Mouse (Mus musculus) hindbrain, postnatal 0 days (tissue): ENCODE measurements around the gene Tbx19. TPM values are rescaled to one million over a fixed set of nuclear protein-coding genes. Genes with fewer than 3 reads are reported as not detected.

Experiments used
- ATAC-seq: fragments of 200-750 bp; cut with Nextera tagmentation; 2 replicates; pipeline ENCODE4 v1.8.0; 2017; ENCODE audit warnings: mild to moderate bottlenecking, moderate TSS enrichment, moderate library complexity
- DNase-seq: peaks from one replicate; pipeline ENCODE4 v3.0.0-alpha.2; 2015; ENCODE audit warnings: low spot score
- H3K27ac ChIP-seq: fragments of 300-500 bp; sonication (generic); 2 replicates; pipeline ENCODE4 v1.5.1; 2014; ENCODE audit warnings: mild to moderate bottlenecking
- H3K27me3 ChIP-seq: fragments of 300-500 bp; sonication (generic); 2 replicates; pipeline ENCODE4 v1.6.1; 2014; ENCODE audit warnings: low read length, mixed read lengths; ENCODE audit not compliant: insufficient read depth
- H3K36me3 ChIP-seq: fragments of 300-500 bp; sonication (generic); 2 replicates; pipeline ENCODE4 v1.6.1; 2014; ENCODE audit warnings: low read length, mixed read lengths; ENCODE audit not compliant: insufficient read depth
- H3K4me1 ChIP-seq: fragments of 300-500 bp; sonication (generic); 2 replicates; pipeline ENCODE4 v1.6.1; 2014; ENCODE audit warnings: antibody characterized with exemption, low read length, mixed read lengths; ENCODE audit not compliant: insufficient read depth
- H3K4me2 ChIP-seq: fragments of 300-500 bp; sonication (generic); 2 replicates; pipeline ENCODE4 v1.6.1; 2014; ENCODE audit warnings: low read depth, mild to moderate bottlenecking, low read length, moderate library complexity, mixed read lengths
- H3K4me3 ChIP-seq: fragments of 300-500 bp; sonication (generic); 2 replicates; pipeline ENCODE4 v1.5.1; 2014; ENCODE audit warnings: low read length
- H3K9ac ChIP-seq: fragments of 300-500 bp; sonication (generic); replicated peaks from 2 replicates; pipeline ENCODE4 v1.6.1; 2014; ENCODE audit warnings: mild to moderate bottlenecking, low read length, moderate library complexity, mixed read lengths
- H3K9me3 ChIP-seq: fragments of 300-500 bp; sonication (generic); 2 replicates; pipeline ENCODE4 v1.6.1; 2016; ENCODE audit warnings: low read length, mixed read lengths
- CTCF ChIP-seq: IDR thresholded peaks from 2 replicates; pipeline ENCODE4 v1.5.1; 2016; ENCODE audit warnings: antibody characterized with exemption, control low read depth, low read depth
- WGBS: fragments of 180-500 bp; shearing (Covaris S2); extraction: QIAGEN DNeasy Blood & Tissue Kit; methylation state at CpG from one replicate; pipeline ENCODE4 v1.1.7; 2014; 5-methylcytosine and 5-hydroxymethylcytosine counted together
- polyA plus RNA-seq: library from polyadenylated mRNA; unstranded; fragments of >200 nt; fragmentation: Nextera tagmentation; extraction: Ambion mirVana; gene quantifications from 2 replicates; pipeline ENCODE4 v1.2.1, GENCODE M21; 2015
- total RNA-seq: library from RNA; depleted of rRNA; stranded (reverse); fragments of >200 nt; gene quantifications from 2 replicates; pipeline ENCODE4 v1.2.3, GENCODE M21; 2014

Gene Tbx19
- total and polyA plus RNA-seq, 2 experiments from 2014 or later, result not detected

- DNase-seq (no peak), ATAC-seq (0 out of 2 replicates have a peak, but pooled peaks have one; percentile 19)
- Histone ChIP-seq H3K4me2 (no peak overlapping the region), H3K4me1 (no peaks in the 10 kb centered on the region), H3K9ac (no peak overlapping the region), H3K4me3 (no peak overlapping the region), H3K27me3 (no peaks in the 10 kb centered on the region), H3K27ac (no peak overlapping the region), H3K36me3 (no peaks in the 10 kb centered on the region), H3K9me3 (no peaks in the 10 kb centered on the region)
- no peak for TF ChIP-seq CTCF
- 75% methylated on average over 12 of the region's 12 CpGs for WGBS
Observed at GRCm38 (mm10) chr1:165186491-165186890, 25.9 kb upstream of the Tbx19 start.

- H3K4me3 ChIP-seq, result no peak overlapping the region
- H3K27ac ChIP-seq, result no peak overlapping the region
- DNase-seq (no peak), ATAC-seq (no peak)
- no peak for TF ChIP-seq CTCF
- H3K36me3 ChIP-seq, result no peaks in the 10 kb centered on the region
- no peaks in the 10 kb centered on the region for H3K9me3 ChIP-seq
- no peak overlapping the region for H3K4me2 ChIP-seq
- WGBS, result 55% methylated on average over 7 of the region's 7 CpGs
- H3K4me1 ChIP-seq, result no peaks in the 10 kb centered on the region
- no peaks in the 10 kb centered on the region for H3K27me3 ChIP-seq
- H3K9ac ChIP-seq, result no peak overlapping the region
Observed at GRCm38 (mm10) chr1:165185116-165185515, 24.5 kb upstream of the Tbx19 start.

GRCm38 (mm10) chr1:165184178-165184577 lies 23.6 kb upstream of the Tbx19 start:
- Histone ChIP-seq H3K9ac (no peak overlapping the region), H3K36me3 (no peaks in the 10 kb centered on the region), H3K27me3 (no peaks in the 10 kb centered on the region), H3K9me3 (no peaks in the 10 kb centered on the region), H3K4me1 (no peaks in the 10 kb centered on the region), H3K27ac (no peak overlapping the region), H3K4me2 (no peak overlapping the region), H3K4me3 (no peak overlapping the region)
- no peak for ATAC-seq
- DNase-seq, result no peak
- 90% methylated on average over 3 of the region's 3 CpGs for WGBS
- no peak for TF ChIP-seq CTCF

- TF ChIP-seq CTCF, result no peak
- Histone ChIP-seq H3K27ac (no peak overlapping the region), H3K36me3 (no peaks in the 10 kb centered on the region), H3K4me3 (no peak overlapping the region), H3K27me3 (no peaks in the 10 kb centered on the region), H3K9me3 (no peaks in the 10 kb centered on the region), H3K4me1 (no peaks in the 10 kb centered on the region), H3K9ac (no peak overlapping the region), H3K4me2 (no peak overlapping the region)
- DNase-seq, result no peak
- 77% methylated on average over 6 of the region's 6 CpGs for WGBS
- ATAC-seq, result no peak
Observed at GRCm38 (mm10) chr1:165183400-165183799, 22.8 kb upstream of the Tbx19 start.

- no peaks in the 10 kb centered on the region for H3K36me3 ChIP-seq
- ATAC-seq (no peak), DNase-seq (no peak)
- H3K4me2 ChIP-seq, result no peak overlapping the region
- no peaks in the 10 kb centered on the region for H3K9me3 ChIP-seq
- TF ChIP-seq CTCF, result no peak
- no peaks in the 10 kb centered on the region for H3K27me3 ChIP-seq
- H3K4me3 ChIP-seq, result no peak overlapping the region
- 77% methylated on average over 5 of the region's 5 CpGs for WGBS
- H3K27ac ChIP-seq, result no peak overlapping the region
- no peaks in the 10 kb centered on the region for H3K4me1 ChIP-seq
- H3K9ac ChIP-seq, result no peak overlapping the region
Observed at GRCm38 (mm10) chr1:165179321-165179720, 18.7 kb upstream of the Tbx19 start.

GRCm38 (mm10) chr1:165178075-165178474 lies 17.5 kb upstream of the Tbx19 start:
- H3K9ac ChIP-seq, result no peak overlapping the region
- WGBS, result 71% methylated on average over 6 of the region's 6 CpGs

GRCm38 (mm10) chr1:165174059-165174616 lies 13.6 kb upstream of the Tbx19 start:
- DNase-seq, result no peak
- Histone ChIP-seq H3K9ac (no peak overlapping the region), H3K27ac (no peak overlapping the region), H3K9me3 (no peaks in the 10 kb centered on the region), H3K4me3 (no peak overlapping the region), H3K36me3 (no peaks in the 10 kb centered on the region), H3K4me2 (no peak overlapping the region), H3K27me3 (no peaks in the 10 kb centered on the region), H3K4me1 (no peaks in the 10 kb centered on the region)
- 58% methylated on average over 5 of the region's 9 CpGs for WGBS
- ATAC-seq, result no peak
- no peak for TF ChIP-seq CTCF

More at GRCm38 (mm10) chr1:165178075-165178474, 17.5 kb upstream of the Tbx19 start:
- no peak overlapping the region for H3K4me3 ChIP-seq
- H3K27me3 ChIP-seq, result no peaks in the 10 kb centered on the region
- H3K9me3 ChIP-seq, result no peaks in the 10 kb centered on the region
- ATAC-seq (no peak), DNase-seq (no peak)
- H3K4me1 ChIP-seq, result no peaks in the 10 kb centered on the region
- H3K36me3 ChIP-seq, result no peaks in the 10 kb centered on the region
- TF ChIP-seq CTCF, result no peak
- H3K4me2 ChIP-seq, result no peak overlapping the region
- H3K27ac ChIP-seq, result no peak overlapping the region
